Mouse (Mus musculus): ENCODE measurements around the gene Hoxb7. TPM values are rescaled to one million over a fixed set of nuclear protein-coding genes. Genes with fewer than 3 reads are reported as not detected.

Gene Hoxb7
- total and polyA plus RNA-seq, 2 experiments from 2014 or later, result not detected

DNA sequence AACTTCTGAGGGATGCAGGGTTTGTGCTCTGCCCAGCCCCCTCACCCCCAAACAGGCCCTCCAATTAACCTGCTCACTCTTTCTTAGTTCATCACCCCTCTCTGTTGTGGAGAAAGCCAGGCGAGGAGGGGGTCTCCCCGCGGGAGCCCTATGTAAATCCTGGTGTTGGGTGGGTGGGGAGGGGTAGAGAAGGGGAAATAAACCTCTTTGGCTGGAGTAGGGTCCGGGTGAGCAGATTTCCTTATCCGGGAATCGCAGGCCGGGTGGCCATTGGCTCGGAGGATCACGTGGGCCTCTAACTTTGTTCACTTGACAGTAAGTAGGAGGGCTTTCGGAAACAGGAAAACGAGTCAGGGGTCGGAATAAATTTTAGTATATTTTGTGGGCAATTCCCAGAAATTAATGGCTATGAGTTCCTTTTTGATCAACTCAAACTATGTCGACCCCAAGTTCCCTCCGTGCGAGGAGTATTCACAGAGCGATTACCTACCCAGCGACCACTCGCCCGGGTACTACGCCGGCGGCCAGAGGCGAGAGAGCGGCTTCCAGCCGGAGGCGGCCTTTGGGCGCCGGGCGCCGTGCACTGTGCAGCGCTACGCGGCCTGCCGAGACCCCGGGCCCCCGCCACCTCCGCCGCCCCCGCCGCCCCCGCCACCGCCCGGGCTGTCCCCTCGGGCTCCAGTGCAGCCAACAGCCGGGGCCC, 32.1 kb downstream of the Hoxb7 start:
- ATAC-seq (ENCODE audit: low FRiP score) (no peak), DNase-seq (ENCODE audit: low spot score) (peak; percentile 81)
- Histone ChIP-seq H3K27me3 (ENCODE audit: insufficient read depth, low read length) (peaks cover 92% of the 10 kb centered on the region), H3K9me3 (ENCODE audit: low read length) (no peaks in the 10 kb centered on the region), H3K4me1 (ENCODE audit: insufficient read depth, low read length) (no peaks in the 10 kb centered on the region), H3K4me2 (ENCODE audit: low read depth, low read length, poor library complexity, severe bottlenecking) (peak overlapping the region; percentile 24), H3K36me3 (ENCODE audit: insufficient read depth, low read length) (no peaks in the 10 kb centered on the region), H3K9ac (replicated peaks; ENCODE audit: low read length, poor library complexity, severe bottlenecking) (no peak overlapping the region), H3K27ac (ENCODE audit: low read depth, low read length) (no peak overlapping the region), H3K4me3 (ENCODE audit: low read depth, low read length) (no peak overlapping the region)
- under 1% methylated on average over 45 of the region's 45 CpGs for WGBS
- TF ChIP-seq CTCF (IDR thresholded peaks at IDR 0.05), result no peak

- Histone ChIP-seq H3K9ac (replicated peaks; ENCODE audit: low read length, poor library complexity, severe bottlenecking) (no peak overlapping the region), H3K27ac (ENCODE audit: low read depth, low read length) (no peak overlapping the region), H3K4me1 (ENCODE audit: insufficient read depth, low read length) (no peaks in the 10 kb centered on the region), H3K27me3 (ENCODE audit: insufficient read depth, low read length) (peaks cover 92% of the 10 kb centered on the region), H3K4me2 (ENCODE audit: low read depth, low read length, poor library complexity, severe bottlenecking) (peak overlapping the region; percentile 24), H3K4me3 (ENCODE audit: low read depth, low read length) (no peak overlapping the region), H3K36me3 (ENCODE audit: insufficient read depth, low read length) (no peaks in the 10 kb centered on the region), H3K9me3 (ENCODE audit: low read length) (no peaks in the 10 kb centered on the region)
- DNase-seq (ENCODE audit: low spot score) (no peak), ATAC-seq (ENCODE audit: low FRiP score) (no peak)
- no peak for TF ChIP-seq CTCF (IDR thresholded peaks at IDR 0.05)
- WGBS, result 2% methylated on average over 34 of the region's 34 CpGs
Measured at GRCm38 (mm10) chr11:96319071-96319902, 32.9 kb downstream of the Hoxb7 start.

GRCm38 (mm10) chr11:96319910-96320309, 33.5 kb downstream of the Hoxb7 start:
- H3K27me3 ChIP-seq (ENCODE audit: insufficient read depth, low read length), result peaks cover 95% of the 10 kb centered on the region
- H3K9ac ChIP-seq (replicated peaks; ENCODE audit: low read length, poor library complexity, severe bottlenecking), result no peak overlapping the region
- WGBS, result 1% methylated on average over 29 of the region's 29 CpGs

DNA sequence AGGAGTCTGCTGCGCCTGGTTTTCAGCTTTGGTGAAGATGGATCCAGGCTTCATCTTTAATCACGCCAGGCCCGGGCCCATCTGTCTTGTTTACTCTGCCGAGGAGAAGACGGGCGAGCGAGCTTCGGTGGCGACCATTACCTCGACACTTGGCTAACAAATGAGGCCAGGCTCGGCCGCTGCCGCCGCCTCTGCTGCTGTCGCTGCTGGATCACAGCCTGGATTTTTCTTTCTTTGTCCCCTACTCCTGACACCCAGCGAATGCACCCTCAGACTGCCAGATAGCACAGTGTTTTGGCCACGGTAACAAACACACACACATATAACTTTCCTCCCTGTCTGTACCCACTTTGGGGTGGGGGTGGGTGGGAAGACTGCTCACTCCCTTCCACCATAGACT, 34.3 kb downstream of the Hoxb7 start:
- TF ChIP-seq CTCF (IDR thresholded peaks at IDR 0.05), result no peak
- WGBS, result 3% methylated on average over 17 of the region's 17 CpGs
- no peaks in the 10 kb centered on the region for H3K4me1 ChIP-seq (ENCODE audit: insufficient read depth, low read length)
- ATAC-seq (ENCODE audit: low FRiP score) (no peak), DNase-seq (ENCODE audit: low spot score) (no peak)
- no peak overlapping the region for H3K27ac ChIP-seq (ENCODE audit: low read depth, low read length)
- no peak overlapping the region for H3K9ac ChIP-seq (replicated peaks; ENCODE audit: low read length, poor library complexity, severe bottlenecking)
- no peaks in the 10 kb centered on the region for H3K36me3 ChIP-seq (ENCODE audit: insufficient read depth, low read length)
- H3K9me3 ChIP-seq (ENCODE audit: low read length), result no peaks in the 10 kb centered on the region
- H3K4me3 ChIP-seq (ENCODE audit: low read depth, low read length), result no peak overlapping the region
- no peak overlapping the region for H3K4me2 ChIP-seq (ENCODE audit: low read depth, low read length, poor library complexity, severe bottlenecking)
- H3K27me3 ChIP-seq (ENCODE audit: insufficient read depth, low read length), result peaks cover 95% of the 10 kb centered on the region

More at GRCm38 (mm10) chr11:96319910-96320309, 33.5 kb downstream of the Hoxb7 start:
- no peak for ATAC-seq (ENCODE audit: low FRiP score)
- Histone ChIP-seq H3K4me3 (ENCODE audit: low read depth, low read length) (no peak overlapping the region), H3K36me3 (ENCODE audit: insufficient read depth, low read length) (no peaks in the 10 kb centered on the region), H3K4me1 (ENCODE audit: insufficient read depth, low read length) (no peaks in the 10 kb centered on the region), H3K4me2 (ENCODE audit: low read depth, low read length, poor library complexity, severe bottlenecking) (no peak overlapping the region), H3K27ac (ENCODE audit: low read depth, low read length) (no peak overlapping the region), H3K9me3 (ENCODE audit: low read length) (no peaks in the 10 kb centered on the region)
- DNase-seq (ENCODE audit: low spot score), result no peak
- TF ChIP-seq CTCF (IDR thresholded peaks at IDR 0.05), result no peak

- 5% methylated on average over 5 of the region's 5 CpGs for WGBS
- H3K36me3 ChIP-seq (ENCODE audit: insufficient read depth, low read length), result no peaks in the 10 kb centered on the region
- H3K27me3 ChIP-seq (ENCODE audit: insufficient read depth, low read length), result peaks cover 96% of the 10 kb centered on the region
- no peaks in the 10 kb centered on the region for H3K4me1 ChIP-seq (ENCODE audit: insufficient read depth, low read length)
- no peak overlapping the region for H3K4me3 ChIP-seq (ENCODE audit: low read depth, low read length)
- no peaks in the 10 kb centered on the region for H3K9me3 ChIP-seq (ENCODE audit: low read length)
- no peak for TF ChIP-seq CTCF (IDR thresholded peaks at IDR 0.05)
- ATAC-seq (ENCODE audit: low FRiP score) (no peak), DNase-seq (ENCODE audit: low spot score) (no peak)
- no peak overlapping the region for H3K27ac ChIP-seq (ENCODE audit: low read depth, low read length)
- no peak overlapping the region for H3K9ac ChIP-seq (replicated peaks; ENCODE audit: low read length, poor library complexity, severe bottlenecking)
- no peak overlapping the region for H3K4me2 ChIP-seq (ENCODE audit: low read depth, low read length, poor library complexity, severe bottlenecking)
Measured at GRCm38 (mm10) chr11:96321846-96322245, 35.4 kb downstream of the Hoxb7 start.

DNA sequence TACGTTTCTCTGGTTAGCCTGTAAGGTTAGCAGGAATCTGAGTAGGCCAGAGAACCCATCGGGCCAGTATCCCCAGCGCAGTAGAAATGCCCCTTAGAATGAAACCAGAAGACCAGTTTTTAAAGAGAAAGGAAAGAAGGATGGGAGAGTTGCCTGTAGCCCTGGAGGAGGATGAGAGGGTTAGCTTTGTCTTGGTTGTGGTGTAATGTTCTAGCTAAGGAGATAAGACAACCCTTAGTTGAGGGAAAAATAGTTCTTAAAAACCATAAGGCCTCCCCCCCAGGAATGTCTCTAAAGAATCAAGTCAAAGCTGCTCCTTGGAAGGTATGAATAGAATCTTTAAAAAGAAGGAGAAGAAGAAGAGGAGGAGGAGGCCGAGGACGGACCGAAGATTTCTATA, 36.3 kb downstream of the Hoxb7 start:
- Histone ChIP-seq H3K36me3 (ENCODE audit: insufficient read depth, low read length) (no peaks in the 10 kb centered on the region), H3K9ac (replicated peaks; ENCODE audit: low read length, poor library complexity, severe bottlenecking) (no peak overlapping the region), H3K4me3 (ENCODE audit: low read depth, low read length) (no peak overlapping the region), H3K4me1 (ENCODE audit: insufficient read depth, low read length) (no peaks in the 10 kb centered on the region), H3K4me2 (ENCODE audit: low read depth, low read length, poor library complexity, severe bottlenecking) (no peak overlapping the region), H3K27me3 (ENCODE audit: insufficient read depth, low read length) (peaks cover 99% of the 10 kb centered on the region), H3K9me3 (ENCODE audit: low read length) (no peaks in the 10 kb centered on the region), H3K27ac (ENCODE audit: low read depth, low read length) (no peak overlapping the region)
- TF ChIP-seq CTCF (IDR thresholded peaks at IDR 0.05), result no peak
- 2% methylated on average over 6 of the region's 6 CpGs for WGBS
- no peak for ATAC-seq (ENCODE audit: low FRiP score)
- no peak for DNase-seq (ENCODE audit: low spot score)
